Mouse (Mus musculus) midbrain, embryonic 10.5 days (tissue): Measurements from ENCODE around the gene Gbp8. TPM values are rescaled to one million over a fixed set of nuclear protein-coding genes. Genes with fewer than 3 reads are reported as not detected.
"Not testable (repeated sequence)": the region's sequence is repeated elsewhere in the genome, so short reads cannot be mapped to it uniquely, and the experiment has no call there.

Experiments
- DNase-seq: peaks from one replicate; pipeline ENCODE4 v3.0.0-alpha.2; 2017; ENCODE audit warnings: low spot score
- H3K27ac ChIP-seq: fragments of 300-500 bp; sonication (generic); replicated peaks from 2 replicates; pipeline ENCODE4 v1.5.1; 2016; ENCODE audit warnings: mild to moderate bottlenecking
- H3K27me3 ChIP-seq: fragments of 300-500 bp; sonication (generic); 2 replicates; pipeline ENCODE4 v1.6.1; 2016; ENCODE audit warnings: low read depth, mild to moderate bottlenecking; ENCODE audit not compliant: poor library complexity, severe bottlenecking
- H3K36me3 ChIP-seq: fragments of 300-500 bp; sonication (generic); 2 replicates; pipeline ENCODE4 v1.6.1; 2016; ENCODE audit warnings: mild to moderate bottlenecking, moderate library complexity
- H3K4me1 ChIP-seq: fragments of 300-500 bp; sonication (generic); 2 replicates; pipeline ENCODE4 v1.6.1; 2016
- H3K4me3 ChIP-seq: fragments of 300-500 bp; sonication (generic); 2 replicates; pipeline ENCODE4 v1.5.1; 2016; ENCODE audit warnings: mild to moderate bottlenecking, moderate library complexity
- H3K9me3 ChIP-seq: fragments of 300-500 bp; sonication (generic); replicated peaks from 2 replicates; pipeline ENCODE4 v1.6.1; 2016; ENCODE audit warnings: mild to moderate bottlenecking
- WGBS: fragments of 180-500 bp; shearing (Covaris S2); methylation state at CpG from one replicate; pipeline ENCODE4 v1.1.7; 2016; 5-methylcytosine and 5-hydroxymethylcytosine counted together
- polyA plus RNA-seq: library from polyadenylated mRNA; unstranded; fragments of >200 nt; fragmentation: Nextera tagmentation; extraction: Ambion mirVana; gene quantifications from 2 replicates; pipeline ENCODE4 v1.2.1, GENCODE M21; 2016

Gbp8 gene
- polyA plus RNA-seq: 0.26 and 0.46 TPM in 2 replicates

- H3K27me3 ChIP-seq, H3K36me3 ChIP-seq, H3K27ac ChIP-seq, DNase-seq, H3K4me3 ChIP-seq, H3K9me3 ChIP-seq: not testable (repeated sequence)
- H3K4me1 ChIP-seq: peaks cover 10% of the 10 kb centered on the region; the same call in 1 of the 2 replicates
- WGBS: 26% methylated on average over 2 of the region's 2 CpGs
Observed at GRCm38 (mm10) chr5:105139409-105140088, at the start of gene Gbp8, which contains the start of the genes Gbp9 and Gbp4. TSS of gene Gbp8 (minus strand) at chr5:105139540. TSS of gene Gbp9 (minus strand) at chr5:105139539. TSS of gene Gbp4 (minus strand) at chr5:105139586.

DNA sequence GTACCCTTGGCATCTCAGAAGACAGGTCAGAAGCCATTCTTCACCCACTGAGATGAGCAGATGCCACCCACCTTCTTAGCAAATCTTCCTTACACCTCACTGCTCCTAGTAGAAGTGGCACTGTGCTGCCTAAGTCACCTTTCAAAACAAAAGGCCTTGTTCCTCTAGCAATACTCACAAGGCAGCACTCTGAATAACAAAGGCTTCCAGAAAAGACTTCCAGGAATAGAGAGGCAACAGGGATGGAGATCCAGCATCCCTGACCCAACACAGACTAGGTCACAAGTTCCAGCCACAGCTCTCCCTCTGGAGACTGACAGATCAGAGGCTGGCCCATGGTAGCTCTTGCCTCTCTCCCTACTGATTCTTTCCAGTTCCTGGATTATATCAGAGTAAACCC, 42.1 kb upstream of the Gbp8 start:
- Histone ChIP-seq H3K4me3 (no peak overlapping the region), H3K27me3 (no peaks in the 10 kb centered on the region), H3K4me1 (no peaks in the 10 kb centered on the region), H3K9me3 (no peaks in the 10 kb centered on the region), H3K27ac (no peak overlapping the region), H3K36me3 (no peaks in the 10 kb centered on the region)
- DNase-seq: no peak

- Histone ChIP-seq H3K4me1 (no peaks in the 10 kb centered on the region), H3K36me3 (no peaks in the 10 kb centered on the region), H3K4me3 (no peak overlapping the region), H3K9me3 (no peaks in the 10 kb centered on the region), H3K27ac (no peak overlapping the region), H3K27me3 (no peaks in the 10 kb centered on the region)
- DNase-seq: no peak
- WGBS: 86% methylated on average over 5 of the region's 5 CpGs
Observed at GRCm38 (mm10) chr5:105156582-105156981, 17.2 kb upstream of the Gbp8 start.

- no peak for DNase-seq
- no peaks in the 10 kb centered on the region for H3K4me1 ChIP-seq
- no peaks in the 10 kb centered on the region for H3K27me3 ChIP-seq
- H3K27ac ChIP-seq: no peak overlapping the region
- H3K36me3 ChIP-seq: no peaks in the 10 kb centered on the region
- H3K4me3 ChIP-seq: no peak overlapping the region
- no peaks in the 10 kb centered on the region for H3K9me3 ChIP-seq
Observed at GRCm38 (mm10) chr5:105154049-105154448, 14.7 kb upstream of the Gbp8 start.

GRCm38 (mm10) chr5:105148062-105148461, 8.7 kb upstream of the Gbp8 start:
- not testable (repeated sequence) for H3K4me3 ChIP-seq, H3K27me3 ChIP-seq, DNase-seq, H3K27ac ChIP-seq, H3K4me1 ChIP-seq, H3K9me3 ChIP-seq, H3K36me3 ChIP-seq
- 88% methylated on average over 2 of the region's 2 CpGs for WGBS

- H3K4me1 ChIP-seq: no peaks in the 10 kb centered on the region
- H3K9me3 ChIP-seq: no peaks in the 10 kb centered on the region
- H3K36me3 ChIP-seq: no peaks in the 10 kb centered on the region
- no peaks in the 10 kb centered on the region for H3K27me3 ChIP-seq
- no peak for DNase-seq
- H3K27ac ChIP-seq: no peak overlapping the region
- H3K4me3 ChIP-seq: no peak overlapping the region
Observed at GRCm38 (mm10) chr5:105146447-105146846, 7.1 kb upstream of the Gbp8 start.

DNA sequence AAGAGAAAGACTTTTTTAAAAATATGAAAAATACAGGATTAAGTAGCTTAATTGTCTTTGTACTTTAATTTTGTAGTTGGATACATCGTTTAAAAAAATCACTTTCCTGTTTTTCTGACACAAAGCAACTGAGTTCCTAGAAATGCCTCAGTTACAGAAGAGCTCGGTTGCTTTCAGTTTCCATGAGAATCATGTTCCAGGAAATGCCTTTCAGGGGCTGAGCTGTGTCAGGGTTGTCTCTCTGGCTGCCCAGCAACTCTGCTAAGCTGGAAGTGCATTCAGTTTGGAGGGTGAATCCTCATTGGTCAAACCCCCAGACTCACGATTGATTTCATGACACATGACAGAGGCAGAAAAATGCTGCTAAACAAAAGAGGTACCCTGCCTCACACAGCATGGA, 6.4 kb upstream of the Gbp8 start:
- not testable (repeated sequence) for H3K27ac ChIP-seq, H3K27me3 ChIP-seq, H3K36me3 ChIP-seq, DNase-seq, H3K4me3 ChIP-seq, H3K4me1 ChIP-seq, H3K9me3 ChIP-seq
- 57% methylated on average over 3 of the region's 3 CpGs for WGBS

- WGBS: 42% methylated on average over 2 of the region's 2 CpGs
- not testable (repeated sequence) for H3K36me3 ChIP-seq, DNase-seq, H3K27ac ChIP-seq, H3K27me3 ChIP-seq, H3K9me3 ChIP-seq, H3K4me3 ChIP-seq
- peaks cover 10% of the 10 kb centered on the region; the same call in 1 of the 2 replicates for H3K4me1 ChIP-seq
Observed at GRCm38 (mm10) chr5:105140089-105140810, 910 bp upstream of the Gbp8 start.

- no peaks in the 10 kb centered on the region for H3K9me3 ChIP-seq
- WGBS: 86% methylated on average over 1 of the region's 1 CpGs
- H3K4me3 ChIP-seq: no peak overlapping the region
Observed at GRCm38 (mm10) chr5:105138906-105139305, 434 bp downstream of the Gbp8 start.

GRCm38 (mm10) chr5:105136706-105137304, 2.5 kb downstream of the Gbp8 start:
- H3K27ac ChIP-seq, H3K4me3 ChIP-seq: not testable (repeated sequence)
- peaks cover 10% of the 10 kb centered on the region; the same call in 1 of the 2 replicates for H3K4me1 ChIP-seq

More at GRCm38 (mm10) chr5:105138906-105139305, 434 bp downstream of the Gbp8 start:
- no peak overlapping the region for H3K27ac ChIP-seq
- H3K27me3 ChIP-seq: no peaks in the 10 kb centered on the region
- no peaks in the 10 kb centered on the region for H3K36me3 ChIP-seq
- H3K4me1 ChIP-seq: peaks cover 10% of the 10 kb centered on the region; the same call in 1 of the 2 replicates
- no peak for DNase-seq

DNA sequence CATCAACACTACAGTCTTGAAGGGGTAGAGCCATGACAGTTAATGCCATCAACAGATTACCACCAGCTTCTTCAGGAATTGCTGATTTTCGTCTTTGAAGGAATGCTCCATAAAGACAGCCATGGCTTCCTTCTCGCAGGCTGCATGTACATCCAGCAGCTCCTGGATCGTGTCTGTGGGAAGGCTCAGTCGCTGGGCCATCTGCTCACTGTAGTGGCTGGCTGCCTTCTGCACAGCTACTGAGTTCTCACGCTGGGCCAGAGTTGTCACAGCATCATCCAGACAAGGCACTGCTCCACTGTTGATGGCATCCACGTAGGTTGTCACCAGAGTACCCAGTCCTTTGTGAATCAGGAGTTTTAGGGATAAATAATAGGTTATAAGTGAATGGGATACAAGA, 17.6 kb downstream of the Gbp8 start:
- not testable (repeated sequence) for H3K27me3 ChIP-seq, H3K36me3 ChIP-seq, H3K4me1 ChIP-seq, H3K4me3 ChIP-seq, DNase-seq, H3K9me3 ChIP-seq, H3K27ac ChIP-seq
- WGBS: 82% methylated on average over 6 of the region's 6 CpGs

More at GRCm38 (mm10) chr5:105136706-105137304, 2.5 kb downstream of the Gbp8 start:
- H3K9me3 ChIP-seq, H3K36me3 ChIP-seq, H3K27me3 ChIP-seq, DNase-seq: not testable (repeated sequence)
- WGBS: 89% methylated on average over 3 of the region's 3 CpGs

GRCm38 (mm10) chr5:105115740-105116139, 23.6 kb downstream of the Gbp8 start:
- Histone ChIP-seq H3K36me3 (no peaks in the 10 kb centered on the region), H3K9me3 (no peaks in the 10 kb centered on the region), H3K4me3 (no peak overlapping the region), H3K27me3 (no peaks in the 10 kb centered on the region), H3K27ac (no peak overlapping the region), H3K4me1 (peaks cover 6% of the 10 kb centered on the region)
- no peak for DNase-seq
- 85% methylated on average over 2 of the region's 2 CpGs for WGBS

- 94% methylated on average over 2 of the region's 2 CpGs for WGBS
Observed at GRCm38 (mm10) chr5:105114696-105115095, 24.6 kb downstream of the Gbp8 start.

More at GRCm38 (mm10) chr5:105114696-105115095, 24.6 kb downstream of the Gbp8 start:
- no peaks in the 10 kb centered on the region for H3K9me3 ChIP-seq
- no peaks in the 10 kb centered on the region for H3K27me3 ChIP-seq
- DNase-seq: no peak
- H3K27ac ChIP-seq: no peak overlapping the region
- no peaks in the 10 kb centered on the region for H3K36me3 ChIP-seq
- no peak overlapping the region for H3K4me3 ChIP-seq
- peaks cover 13% of the 10 kb centered on the region for H3K4me1 ChIP-seq
